Mouse (Mus musculus) ES-Bruce4 (cell line): Measurements from ENCODE around the gene Usp48. TPM values are rescaled to one million over a fixed set of nuclear protein-coding genes. Genes with fewer than 3 reads are reported as not detected.

ENCODE experiments used
- H3K27ac ChIP-seq: 2 replicates; pipeline ENCODE4 v1.5.1; 2012; ENCODE audit warnings: low read length, inconsistent platforms; ENCODE audit not compliant: insufficient read depth
- H3K27me3 ChIP-seq: 2 replicates; pipeline ENCODE4 v1.6.1; 2012; ENCODE audit warnings: mild to moderate bottlenecking, low read length, inconsistent platforms; ENCODE audit not compliant: control insufficient read depth, poor library complexity, insufficient read depth, severe bottlenecking
- H3K36me3 ChIP-seq: 2 replicates; pipeline ENCODE4 v1.6.1; 2012; ENCODE audit warnings: inconsistent platforms, mild to moderate bottlenecking, low read length, moderate library complexity; ENCODE audit not compliant: control insufficient read depth, poor library complexity, insufficient read depth, severe bottlenecking
- H3K4me1 ChIP-seq: one replicate; pipeline ENCODE4 v1.8.1; 2011; ENCODE audit warnings: low read length; ENCODE audit not compliant: control insufficient read depth, insufficient read depth
- H3K4me3 ChIP-seq: 2 replicates; pipeline ENCODE4 v1.5.1; 2011; ENCODE audit warnings: low read depth, mild to moderate bottlenecking, low read length
- H3K9ac ChIP-seq: 2 replicates; pipeline ENCODE4 v1.6.1; 2012; ENCODE audit warnings: low read depth, mild to moderate bottlenecking, inconsistent platforms; ENCODE audit not compliant: poor library complexity, severe bottlenecking
- H3K9me3 ChIP-seq: replicated peaks from 2 replicates; pipeline ENCODE4 v1.6.1; 2012; ENCODE audit warnings: mild to moderate bottlenecking, low read length, inconsistent platforms; ENCODE audit not compliant: control insufficient read depth, poor library complexity, insufficient read depth, severe bottlenecking
- CTCF ChIP-seq: IDR thresholded peaks from one replicate; pipeline ENCODE4 v1.8.1; 2011; ENCODE audit warnings: low read depth, low read length
- EP300 ChIP-seq: IDR thresholded peaks from 2 replicates; pipeline ENCODE4 v1.6.1; 2011; ENCODE audit warnings: low read depth, low read length; ENCODE audit not compliant: insufficient read depth
- POLR2A ChIP-seq: IDR thresholded peaks from one replicate; pipeline ENCODE4 v1.8.1; 2011; ENCODE audit warnings: low read length; ENCODE audit not compliant: insufficient read depth
- polyA plus RNA-seq: library from polyadenylated mRNA; stranded (reverse); fragments of >200 nt; gene quantifications from 2 replicates; pipeline ENCODE4 v1.2.4, GENCODE M21; 2011; ENCODE audit warnings: low read depth; ENCODE audit not compliant: missing spikeins, insufficient read depth, insufficient read length

Gene Usp48
- polyA plus RNA-seq, 1 experiment = 401 TPM

DNA sequence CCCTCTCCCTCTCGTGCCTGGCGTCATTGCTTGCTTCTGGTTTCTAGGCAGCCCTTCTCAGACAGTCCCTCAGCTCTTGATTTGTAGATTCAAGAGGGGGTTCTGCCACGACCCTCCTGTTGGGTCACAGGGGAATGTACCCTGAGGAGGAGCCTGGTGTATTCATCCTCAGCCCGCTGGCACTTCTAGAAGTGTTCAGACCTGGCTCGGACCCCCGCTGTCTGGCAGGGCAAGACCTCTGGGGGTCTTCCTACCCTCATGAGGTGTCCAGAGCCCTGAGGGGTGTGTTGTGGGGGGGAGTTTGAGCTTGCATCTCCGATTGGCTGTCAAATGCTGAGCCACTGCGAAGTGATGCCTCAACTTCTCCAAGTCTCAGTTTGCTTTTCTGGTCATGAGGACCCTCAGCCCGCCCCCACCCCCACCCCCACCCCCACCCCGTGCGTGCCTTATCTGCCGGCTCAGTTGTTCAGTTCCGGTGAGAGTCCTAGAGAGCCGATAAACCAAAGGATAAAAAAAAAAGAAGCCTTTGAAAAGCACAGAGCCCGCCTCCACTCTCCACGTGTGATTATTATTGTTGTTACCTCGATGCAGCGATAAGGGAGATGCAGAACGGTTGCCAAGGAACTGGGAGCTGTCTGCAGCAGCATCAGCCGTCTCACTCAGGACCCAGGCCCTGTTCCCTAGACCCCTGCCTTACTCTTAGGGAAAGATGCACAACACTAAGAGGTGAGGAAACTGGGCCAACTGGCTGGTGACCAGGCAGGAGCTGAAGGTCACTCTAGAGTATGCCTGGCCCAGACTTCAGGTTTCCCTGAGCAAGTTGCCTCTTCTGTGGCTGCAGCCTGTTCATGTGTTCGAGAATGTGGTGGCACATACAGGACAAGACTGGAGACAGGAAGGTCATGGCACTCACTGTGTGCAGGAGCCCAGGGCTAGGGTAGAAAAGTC is 106.0 kb downstream of the Usp48 start:
- Histone ChIP-seq H3K9me3 (no peaks in the 10 kb centered on the region), H3K36me3 (no peaks in the 10 kb centered on the region), H3K27me3 (no peaks in the 10 kb centered on the region), H3K9ac (no peak overlapping the region), H3K4me1 (peaks cover under 1% of the 10 kb centered on the region), H3K27ac (no peak overlapping the region), H3K4me3 (no peak overlapping the region)
- no peak for TF ChIP-seq CTCF
- no peak for TF ChIP-seq EP300
- TF ChIP-seq POLR2A = no peak

DNA sequence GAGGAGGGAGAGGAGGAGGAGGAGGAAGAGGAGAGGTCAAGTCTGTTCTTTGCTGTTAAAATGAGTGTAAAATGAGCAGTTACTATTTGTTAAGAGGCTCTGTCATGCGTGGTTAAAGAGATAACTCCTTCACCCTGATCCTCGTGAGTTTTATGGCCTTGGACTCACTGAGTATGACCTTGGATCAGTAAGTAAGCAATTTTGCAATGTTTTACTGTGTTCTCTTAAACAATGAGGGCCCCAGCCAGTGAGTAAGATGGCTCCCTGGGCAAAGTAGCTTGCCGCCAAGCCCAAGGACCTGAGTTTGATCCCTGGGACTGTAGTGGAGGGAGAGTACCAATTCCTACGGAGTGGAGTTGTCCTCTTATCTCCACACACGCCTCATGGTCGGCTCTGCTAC is 107.4 kb downstream of the Usp48 start:
- H3K27me3 ChIP-seq = no peaks in the 10 kb centered on the region

DNA sequence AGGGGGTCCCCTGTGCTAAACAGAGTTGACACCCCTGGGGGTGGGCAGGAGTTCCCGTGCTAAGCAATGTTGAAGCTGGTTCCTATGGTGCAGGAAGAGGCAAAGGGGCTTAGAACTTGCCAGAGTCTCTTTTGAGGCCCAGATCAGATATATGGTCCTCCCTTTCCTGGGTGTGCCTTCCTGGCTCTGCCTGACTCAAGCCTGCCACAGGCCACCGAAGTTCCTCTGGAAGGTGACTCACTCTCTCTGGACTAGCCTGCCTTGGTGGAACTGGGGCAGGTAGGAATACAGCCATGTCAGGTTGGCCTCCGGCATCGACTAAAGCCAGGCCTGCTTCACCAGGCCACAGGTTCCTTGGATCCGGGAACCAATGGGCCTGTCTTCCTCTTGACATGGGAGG is 109.5 kb downstream of the Usp48 start:
- no peaks in the 10 kb centered on the region for H3K27me3 ChIP-seq
- H3K4me3 ChIP-seq = no peak overlapping the region
- H3K4me1 ChIP-seq = peaks cover 7% of the 10 kb centered on the region
- no peaks in the 10 kb centered on the region for H3K9me3 ChIP-seq
- H3K27ac ChIP-seq = no peak overlapping the region
- no peak overlapping the region for H3K9ac ChIP-seq
- TF ChIP-seq POLR2A (no peak), CTCF (no peak), EP300 (no peak)
- no peaks in the 10 kb centered on the region for H3K36me3 ChIP-seq

More for the DNA sequence above, 107.4 kb downstream of the Usp48 start:
- no peaks in the 10 kb centered on the region for H3K36me3 ChIP-seq
- H3K4me3 ChIP-seq = no peak overlapping the region
- H3K9ac ChIP-seq = no peak overlapping the region
- no peaks in the 10 kb centered on the region for H3K9me3 ChIP-seq
- no peak for TF ChIP-seq EP300
- TF ChIP-seq CTCF = no peak
- TF ChIP-seq POLR2A = no peak
- H3K4me1 ChIP-seq = peaks cover 7% of the 10 kb centered on the region
- H3K27ac ChIP-seq = no peak overlapping the region

DNA sequence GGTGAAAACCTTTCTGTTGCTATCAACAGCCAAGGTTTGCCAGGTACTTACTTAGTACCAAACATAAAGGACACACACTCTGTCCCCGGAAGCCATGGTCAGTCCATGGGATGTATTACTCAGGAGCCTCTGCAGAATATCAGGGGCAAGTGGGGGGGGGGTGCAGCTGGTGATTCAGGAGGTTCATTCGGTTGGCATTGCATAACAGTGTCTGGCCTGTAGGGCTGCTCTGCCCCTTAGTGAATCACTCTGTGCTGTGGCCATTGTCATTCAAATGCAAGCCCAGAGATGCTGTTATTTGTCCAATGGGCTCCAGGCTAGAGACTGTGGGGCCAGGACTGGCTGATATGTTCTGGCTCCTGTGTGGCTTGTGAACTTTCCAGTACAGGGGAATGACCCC is 111.0 kb downstream of the Usp48 start:
- H3K27ac ChIP-seq = no peak overlapping the region
- peaks cover 7% of the 10 kb centered on the region for H3K4me1 ChIP-seq
- TF ChIP-seq POLR2A (no peak), EP300 (no peak), CTCF (no peak)
- no peak overlapping the region for H3K9ac ChIP-seq
- H3K4me3 ChIP-seq = no peak overlapping the region
- H3K27me3 ChIP-seq = no peaks in the 10 kb centered on the region
- H3K36me3 ChIP-seq = no peaks in the 10 kb centered on the region
- no peaks in the 10 kb centered on the region for H3K9me3 ChIP-seq

DNA sequence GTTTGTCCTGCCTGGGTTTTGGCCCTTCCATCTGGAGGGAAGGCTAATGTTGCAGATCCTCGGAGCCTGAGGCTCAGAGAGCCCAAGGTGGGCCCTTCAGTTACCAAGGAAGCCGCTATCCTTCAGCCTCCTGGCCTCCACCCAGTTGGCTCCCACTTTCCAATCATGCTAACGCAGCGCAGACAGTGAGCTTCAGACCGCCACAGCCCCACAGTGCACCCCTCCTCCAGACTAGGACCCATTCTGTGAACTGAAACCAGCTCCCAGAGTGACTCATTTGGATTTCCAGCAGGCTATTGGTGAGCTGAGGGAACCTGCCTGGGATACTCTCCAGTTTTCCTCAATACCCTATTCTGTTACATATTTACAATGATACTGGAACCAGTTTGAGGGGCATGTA is 111.8 kb downstream of the Usp48 start:
- H3K4me1 ChIP-seq = peaks cover 7% of the 10 kb centered on the region
- no peaks in the 10 kb centered on the region for H3K9me3 ChIP-seq
- H3K4me3 ChIP-seq = no peak overlapping the region
- TF ChIP-seq CTCF = no peak
- no peak for TF ChIP-seq POLR2A
- no peak for TF ChIP-seq EP300
- no peak overlapping the region for H3K9ac ChIP-seq
- no peaks in the 10 kb centered on the region for H3K36me3 ChIP-seq
- H3K27ac ChIP-seq = no peak overlapping the region
- H3K27me3 ChIP-seq = no peaks in the 10 kb centered on the region

DNA sequence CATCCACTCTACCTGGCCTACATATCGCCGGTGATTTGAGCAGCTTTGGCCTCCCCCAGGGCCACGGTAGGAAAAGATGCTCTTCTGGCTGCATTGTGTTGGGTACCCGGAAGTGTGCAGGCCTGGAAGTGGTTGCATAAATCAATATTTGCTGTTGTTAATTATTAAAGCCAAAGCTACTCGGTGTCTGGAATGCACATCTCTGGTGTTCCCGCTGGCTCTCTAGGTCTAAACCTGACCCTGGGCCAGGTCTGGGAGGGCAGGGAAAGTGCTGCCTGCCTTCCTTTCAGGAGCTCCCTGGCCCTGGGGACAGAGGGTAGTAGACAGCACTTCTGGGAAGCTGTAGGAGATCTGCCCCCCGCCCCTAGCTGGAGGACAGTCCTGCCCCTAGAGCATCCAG is 113.0 kb downstream of the Usp48 start:
- Histone ChIP-seq H3K4me1 (peaks cover 7% of the 10 kb centered on the region), H3K36me3 (no peaks in the 10 kb centered on the region), H3K9ac (no peak overlapping the region), H3K27ac (no peak overlapping the region), H3K4me3 (no peak overlapping the region), H3K27me3 (no peaks in the 10 kb centered on the region), H3K9me3 (no peaks in the 10 kb centered on the region)
- TF ChIP-seq CTCF = no peak
- no peak for TF ChIP-seq EP300
- TF ChIP-seq POLR2A = no peak
